Mouse (Mus musculus) intestine, embryonic 15.5 days (tissue): ENCODE data around the gene Eef1g. TPM values are rescaled to one million over a fixed set of nuclear protein-coding genes. Genes with fewer than 3 reads are reported as not detected.
"Not testable (repeated sequence)": the region's sequence is repeated elsewhere in the genome, so short reads cannot be mapped to it uniquely, and the experiment has no call there.

Experiments used
- ATAC-seq: fragments of 200-750 bp; cut with Nextera tagmentation; 2 replicates; pipeline ENCODE4 v1.8.0; 2017; ENCODE audit warnings: moderate TSS enrichment, moderate library complexity
- H3K27ac ChIP-seq: fragments of 300-500 bp; sonication (generic); 2 replicates; pipeline ENCODE4 v1.5.1; 2015; ENCODE audit warnings: mild to moderate bottlenecking, inconsistent platforms
- H3K27me3 ChIP-seq: fragments of 300-500 bp; sonication (generic); replicated peaks from 2 replicates; pipeline ENCODE4 v1.6.1; 2015; ENCODE audit warnings: inconsistent platforms
- H3K36me3 ChIP-seq: fragments of 300-500 bp; sonication (generic); 2 replicates; pipeline ENCODE4 v1.6.1; 2015; ENCODE audit warnings: inconsistent platforms
- H3K4me1 ChIP-seq: fragments of 300-500 bp; sonication (generic); replicated peaks from 2 replicates; pipeline ENCODE4 v1.6.1; 2015; ENCODE audit warnings: inconsistent platforms
- H3K4me2 ChIP-seq: fragments of 300-500 bp; sonication (generic); replicated peaks from 2 replicates; pipeline ENCODE4 v1.6.1; 2015; ENCODE audit warnings: mild to moderate bottlenecking, inconsistent platforms
- H3K4me3 ChIP-seq: fragments of 300-500 bp; sonication (generic); replicated peaks from 2 replicates; pipeline ENCODE4 v1.5.1; 2015; ENCODE audit warnings: inconsistent platforms
- H3K9ac ChIP-seq: fragments of 300-500 bp; sonication (generic); 2 replicates; pipeline ENCODE4 v1.6.1; 2015; ENCODE audit warnings: inconsistent platforms
- H3K9me3 ChIP-seq: fragments of 300-500 bp; sonication (generic); 2 replicates; pipeline ENCODE4 v1.6.1; 2016; ENCODE audit warnings: inconsistent platforms
- WGBS: fragments of 180-500 bp; shearing (Covaris S2); methylation state at CpG from one replicate; pipeline ENCODE4 v1.1.7; 2015; 5-methylcytosine and 5-hydroxymethylcytosine counted together
- polyA plus RNA-seq: library from polyadenylated mRNA; unstranded; fragments of >200 nt; fragmentation: Nextera tagmentation; extraction: Ambion mirVana; gene quantifications from 2 replicates; pipeline ENCODE4 v1.2.1, GENCODE M21; 2015

Eef1g gene
- polyA plus RNA-seq, 1 experiment from 2014 or later: 453 TPM

DNA sequence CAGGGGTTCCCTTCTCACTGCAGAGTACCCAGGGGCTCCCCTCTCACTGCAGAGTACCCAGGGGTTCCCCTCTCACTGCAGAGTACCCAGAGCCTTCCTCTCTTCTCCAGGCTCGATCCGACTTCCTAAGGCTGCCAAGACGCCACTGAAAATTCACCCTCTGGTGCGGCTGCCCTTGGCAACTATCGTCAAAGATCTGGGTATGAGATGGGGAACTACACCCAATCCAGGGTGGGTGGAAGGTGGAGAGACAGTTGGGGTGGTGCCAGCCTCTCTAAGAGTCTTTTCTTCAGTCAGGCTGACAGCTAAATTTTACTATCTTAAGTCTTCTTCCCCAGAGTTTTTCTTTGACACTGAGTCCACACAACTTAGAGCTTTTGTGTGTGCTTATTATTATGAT, 16.7 kb upstream of the Eef1g start:
- H3K9me3 ChIP-seq: no peaks in the 10 kb centered on the region
- no peak overlapping the region for H3K9ac ChIP-seq
- no peak for ATAC-seq
- H3K4me3 ChIP-seq: no peak overlapping the region
- no peak overlapping the region for H3K27ac ChIP-seq
- no peak overlapping the region for H3K4me2 ChIP-seq
- peaks cover 10% of the 10 kb centered on the region for H3K4me1 ChIP-seq
- H3K36me3 ChIP-seq: peaks cover 54% of the 10 kb centered on the region
- WGBS: 93% methylated on average over 5 of the region's 5 CpGs
- H3K27me3 ChIP-seq: no peaks in the 10 kb centered on the region

DNA sequence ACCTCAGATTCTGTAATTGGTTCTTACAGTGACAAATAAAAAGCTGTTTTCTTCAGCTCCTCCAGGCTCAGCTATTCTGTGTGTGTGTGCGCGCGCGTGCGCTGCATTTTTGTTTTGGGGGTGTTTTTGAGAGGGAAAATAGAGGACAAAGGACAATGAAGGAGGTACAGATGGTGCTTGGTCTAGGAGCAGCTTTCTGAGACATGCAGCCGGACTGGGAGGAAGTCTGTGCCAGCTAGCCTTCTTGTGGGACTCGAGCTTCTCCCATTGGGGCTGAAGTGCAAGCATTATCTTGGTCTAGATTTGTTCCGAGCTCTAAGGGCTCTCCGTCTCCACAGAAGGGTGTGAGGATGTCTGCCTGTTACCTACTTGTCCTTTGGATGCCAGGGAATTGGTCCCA, 14.6 kb upstream of the Eef1g start:
- H3K9ac ChIP-seq: 0 out of 2 replicates have a peak overlapping the region, but pooled peaks have one; percentile 5
- no peak overlapping the region for H3K4me3 ChIP-seq
- peaks cover 36% of the 10 kb centered on the region for H3K36me3 ChIP-seq
- H3K4me2 ChIP-seq: 0 out of 2 replicates have a peak overlapping the region, but pooled peaks have one; percentile 64
- no peak overlapping the region for H3K27ac ChIP-seq
- no peak for ATAC-seq
- WGBS: 83% methylated on average over 9 of the region's 9 CpGs
- H3K9me3 ChIP-seq: no peaks in the 10 kb centered on the region
- H3K27me3 ChIP-seq: no peaks in the 10 kb centered on the region
- peaks cover 10% of the 10 kb centered on the region for H3K4me1 ChIP-seq

DNA sequence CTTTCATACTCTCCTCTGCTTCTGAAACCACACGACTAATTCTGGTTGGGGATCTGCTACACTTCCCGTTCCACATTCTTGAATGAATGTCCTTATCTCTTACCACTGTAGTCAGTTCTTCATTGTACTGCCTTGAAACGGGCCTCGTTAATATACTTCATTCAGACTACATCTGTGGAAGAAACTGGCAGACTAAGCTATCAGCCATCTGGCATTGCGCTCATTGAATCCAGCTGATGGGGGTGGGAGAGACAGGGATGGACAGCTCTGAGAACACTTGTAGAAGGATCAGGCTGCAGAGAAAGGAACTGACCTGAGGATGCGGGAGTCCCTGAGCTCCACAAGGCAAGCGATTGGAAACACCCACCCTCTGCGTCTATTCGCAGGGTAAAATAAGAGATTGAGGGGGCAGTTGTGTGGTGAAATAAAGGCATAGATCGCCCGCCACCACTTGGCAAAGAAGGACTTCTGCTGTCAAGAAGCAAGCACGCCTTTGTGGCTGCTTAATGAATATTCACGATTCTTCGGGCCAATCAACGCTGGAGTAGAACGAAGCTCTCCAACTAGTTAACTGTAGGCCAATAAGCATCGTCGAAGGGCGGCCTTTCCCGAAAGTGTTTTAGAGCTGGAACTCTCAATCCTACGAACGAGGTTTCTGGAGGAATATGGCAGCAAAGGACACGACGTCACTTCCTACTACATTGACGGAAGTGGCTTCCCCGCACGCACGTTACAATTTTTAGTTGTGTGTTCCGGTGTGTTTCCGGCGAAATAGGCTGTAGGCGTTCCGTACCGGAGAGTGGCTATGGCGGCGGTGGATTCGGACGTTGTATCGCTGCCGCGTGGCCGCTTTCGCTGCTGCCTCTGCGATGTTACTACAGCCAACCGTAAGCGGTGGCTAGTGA, 13.5 kb upstream of the Eef1g start, which contains the start of gene Tut1:
Tut1 (plus strand) TSS at position 713 of the 905 bp plus-strand sequence.
- H3K9me3 ChIP-seq: no peaks in the 10 kb centered on the region
- H3K36me3 ChIP-seq: peaks cover 28% of the 10 kb centered on the region
- WGBS: 3% methylated on average over 46 of the region's 46 CpGs
- H3K27me3 ChIP-seq: no peaks in the 10 kb centered on the region
- peak; percentile 97 for ATAC-seq
- peak within 1 kb of the TSS; percentile 65 for H3K9ac ChIP-seq
- peak within 1 kb of the TSS; percentile 81 for H3K27ac ChIP-seq
- H3K4me1 ChIP-seq: peaks cover 10% of the 10 kb centered on the region
- H3K4me3 ChIP-seq: peak within 1 kb of the TSS; percentile 70
- H3K4me2 ChIP-seq: peak within 1 kb of the TSS; percentile 75

DNA sequence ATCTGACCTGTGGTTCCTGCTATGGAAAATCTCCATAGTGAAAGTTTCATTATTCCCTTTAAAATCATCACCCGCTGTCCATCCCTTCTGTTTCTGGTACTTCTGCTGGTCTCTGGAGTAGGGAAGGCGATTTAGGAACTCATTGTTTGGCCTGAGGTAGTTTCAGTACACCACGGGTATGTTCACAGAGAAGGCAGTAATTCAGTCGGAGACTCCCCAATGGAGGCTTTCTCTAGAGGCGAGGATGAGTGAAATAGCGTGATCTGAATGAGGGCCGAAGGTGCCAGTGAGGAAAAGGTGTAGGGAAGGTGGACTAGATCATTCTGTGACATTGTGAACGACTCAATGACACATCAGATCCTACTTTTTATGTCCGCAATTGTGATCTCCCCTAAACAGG, 12.7 kb upstream of the Eef1g start:
- peaks cover 23% of the 10 kb centered on the region for H3K36me3 ChIP-seq
- H3K4me3 ChIP-seq: peak overlapping the region; percentile 70
- H3K9me3 ChIP-seq: no peaks in the 10 kb centered on the region
- H3K4me1 ChIP-seq: peaks cover 10% of the 10 kb centered on the region
- WGBS: 7% methylated on average over 9 of the region's 9 CpGs
- 0 out of 2 replicates have a peak, but pooled peaks have one; percentile 1 for ATAC-seq
- H3K9ac ChIP-seq: peak overlapping the region; percentile 65
- H3K27me3 ChIP-seq: no peaks in the 10 kb centered on the region
- peak overlapping the region; percentile 75 for H3K4me2 ChIP-seq
- H3K27ac ChIP-seq: peak overlapping the region; percentile 81

DNA sequence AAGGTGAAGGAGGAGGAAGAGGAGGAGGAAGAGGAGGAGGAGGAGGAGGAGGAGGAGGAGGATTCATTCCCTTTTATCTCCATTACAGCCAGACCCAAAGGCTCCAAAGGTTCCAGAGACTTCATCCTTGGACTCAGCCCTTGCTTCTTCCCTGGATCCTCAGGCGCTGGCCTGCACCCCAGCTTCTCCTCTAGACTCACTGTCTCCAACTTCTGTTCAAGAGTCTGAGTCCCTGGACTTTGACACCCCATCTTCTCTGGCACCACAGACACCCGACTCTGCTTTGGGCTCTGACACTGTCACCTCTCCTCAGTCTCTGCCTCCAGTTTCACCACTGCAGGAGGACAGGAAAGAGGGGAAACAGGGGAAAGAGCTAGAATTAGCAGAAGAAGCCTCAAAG, 4.6 kb upstream of the Eef1g start:
- H3K27me3 ChIP-seq: no peaks in the 10 kb centered on the region
- H3K27ac ChIP-seq: no peak overlapping the region
- H3K4me2 ChIP-seq: no peak overlapping the region
- ATAC-seq: no peak
- no peaks in the 10 kb centered on the region for H3K9me3 ChIP-seq
- WGBS: 94% methylated on average over 2 of the region's 2 CpGs
- peaks cover 36% of the 10 kb centered on the region for H3K36me3 ChIP-seq
- H3K4me1 ChIP-seq: peaks cover 6% of the 10 kb centered on the region
- no peak overlapping the region for H3K4me3 ChIP-seq
- no peak overlapping the region for H3K9ac ChIP-seq

DNA sequence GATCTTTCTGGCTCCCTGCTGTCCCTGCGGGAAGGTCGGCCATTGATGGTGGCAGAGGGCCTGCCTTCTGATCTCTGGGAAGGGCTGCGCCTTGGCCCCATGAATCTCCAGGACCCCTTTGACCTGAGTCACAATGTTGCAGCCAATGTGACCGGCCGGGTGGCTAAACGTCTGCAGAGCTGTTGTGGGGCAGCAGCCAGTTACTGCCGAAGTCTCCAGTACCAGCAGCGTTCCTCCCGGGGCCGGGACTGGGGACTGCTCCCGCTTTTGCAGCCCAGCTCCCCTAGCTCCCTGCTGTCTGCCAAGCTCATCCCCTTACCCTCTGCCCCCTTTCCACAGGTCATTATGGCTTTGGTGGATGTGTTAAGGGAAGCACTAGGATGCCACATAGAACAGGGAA, 1.8 kb upstream of the Eef1g start:
- no peak overlapping the region for H3K4me3 ChIP-seq
- no peaks in the 10 kb centered on the region for H3K27me3 ChIP-seq
- no peak overlapping the region for H3K27ac ChIP-seq
- H3K9me3 ChIP-seq: no peaks in the 10 kb centered on the region
- H3K4me1 ChIP-seq: peaks cover 9% of the 10 kb centered on the region
- peak overlapping the region; percentile 52; the same call in 1 of the 2 replicates for H3K9ac ChIP-seq
- ATAC-seq: no peak
- H3K36me3 ChIP-seq: peaks cover 30% of the 10 kb centered on the region
- no peak overlapping the region; the same call in 1 of the 2 replicates for H3K4me2 ChIP-seq
- 84% methylated on average over 11 of the region's 11 CpGs for WGBS

DNA sequence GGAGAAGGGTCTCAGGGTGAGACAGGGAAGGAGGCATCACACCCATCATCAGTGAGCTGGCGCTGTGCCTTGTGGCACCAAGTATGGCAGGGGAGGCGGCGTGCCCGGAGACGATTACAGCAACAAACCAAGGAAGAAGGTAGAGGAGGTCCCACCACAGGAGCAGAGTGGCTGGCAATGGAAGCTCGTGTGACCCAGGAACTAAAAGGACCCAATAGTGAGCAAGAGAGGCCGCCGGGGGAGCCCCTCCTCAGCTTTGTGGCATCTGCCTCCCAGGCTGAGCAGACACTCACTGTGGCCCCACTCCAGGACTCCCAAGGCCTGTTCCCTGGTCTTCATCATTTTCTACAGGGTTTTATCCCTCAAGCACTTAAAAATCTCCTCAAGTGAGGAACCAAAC, 1.1 kb upstream of the Eef1g start:
- Histone ChIP-seq H3K4me3 (peak overlapping the region; percentile 77), H3K36me3 (peaks cover 37% of the 10 kb centered on the region), H3K4me1 (peaks cover 9% of the 10 kb centered on the region), H3K27me3 (no peaks in the 10 kb centered on the region), H3K27ac (peak overlapping the region; percentile 93), H3K9ac (peak overlapping the region; percentile 52), H3K9me3 (no peaks in the 10 kb centered on the region), H3K4me2 (peak overlapping the region; percentile 64)
- no peak for ATAC-seq
- WGBS: 69% methylated on average over 8 of the region's 8 CpGs

DNA sequence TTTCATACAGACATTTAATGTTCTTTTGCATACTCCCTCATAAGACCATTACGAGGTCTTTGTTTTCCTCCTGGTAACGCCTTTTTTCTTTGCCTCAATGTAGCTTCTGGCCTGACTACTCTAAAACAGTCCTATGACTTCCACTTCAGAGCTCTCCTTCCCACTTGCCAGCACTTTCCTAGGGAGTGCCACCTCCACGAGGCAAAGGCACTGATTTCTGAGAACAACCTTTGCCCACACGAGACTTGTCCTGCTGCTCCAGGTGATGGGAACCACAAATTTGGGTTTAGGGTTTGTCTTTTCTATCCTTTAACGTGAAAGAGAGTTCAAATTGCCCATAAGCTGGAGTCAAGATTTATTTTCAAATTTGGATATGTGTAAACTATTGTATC, 647 bp upstream of the Eef1g start:
- Histone ChIP-seq H3K9ac (peak overlapping the region; percentile 52), H3K27ac (peak overlapping the region; percentile 93), H3K4me2 (peak overlapping the region; percentile 64), H3K4me1 (peaks cover 9% of the 10 kb centered on the region), H3K4me3 (peak overlapping the region; percentile 77), H3K36me3 (peaks cover 41% of the 10 kb centered on the region), H3K27me3 (no peaks in the 10 kb centered on the region), H3K9me3 (no peaks in the 10 kb centered on the region)
- peak; percentile 50 for ATAC-seq
- WGBS: 28% methylated on average over 5 of the region's 5 CpGs

DNA sequence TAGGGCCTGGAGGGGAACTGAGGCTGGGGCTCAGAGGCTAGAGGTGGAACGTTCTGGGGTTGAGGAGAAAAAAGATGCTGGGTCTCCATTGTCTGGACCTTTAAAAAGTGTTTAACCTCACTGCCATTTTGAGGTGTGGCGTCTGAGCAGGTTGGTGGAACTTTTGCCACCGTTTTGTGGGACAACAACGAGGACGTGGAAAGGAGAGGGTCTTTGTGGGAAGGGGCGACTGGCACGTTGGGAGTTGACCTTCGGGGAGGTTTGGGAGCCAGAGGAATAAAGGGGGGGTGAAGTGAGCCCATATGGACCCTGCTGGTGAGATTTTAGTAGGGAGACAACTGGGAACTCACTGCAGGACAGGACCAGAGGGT, 517 bp downstream of the Eef1g start:
- Histone ChIP-seq H3K36me3 (peaks cover 50% of the 10 kb centered on the region), H3K4me2 (peak overlapping the region; percentile 74)
- 0% methylated on average over 8 of the region's 8 CpGs for WGBS

DNA sequence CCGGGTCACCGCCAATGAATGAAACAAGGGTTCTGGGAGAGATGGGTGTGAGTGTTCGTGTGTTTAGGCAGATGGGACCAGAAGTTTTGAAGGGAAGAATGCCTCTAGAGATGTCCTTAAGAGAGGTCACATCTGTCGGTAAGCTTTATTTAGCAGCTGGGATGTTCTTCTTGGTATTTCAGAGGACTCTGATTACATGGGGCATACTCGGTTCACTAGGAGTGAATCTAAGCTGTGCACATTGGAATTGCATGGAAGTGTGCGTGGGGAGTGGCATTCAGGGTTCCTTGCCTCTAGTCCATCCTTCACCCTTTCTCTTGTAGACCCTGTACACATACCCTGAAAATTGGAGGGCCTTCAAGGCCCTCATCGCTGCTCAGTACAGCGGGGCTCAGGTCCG, 1.1 kb downstream of the Eef1g start:
- peaks cover 9% of the 10 kb centered on the region for H3K4me1 ChIP-seq
- ATAC-seq: no peak
- 4% methylated on average over 9 of the region's 9 CpGs for WGBS
- H3K4me3 ChIP-seq: peak overlapping the region; percentile 77
- H3K27me3 ChIP-seq: no peaks in the 10 kb centered on the region
- peaks cover 49% of the 10 kb centered on the region for H3K36me3 ChIP-seq
- H3K27ac ChIP-seq: no peak overlapping the region
- H3K9me3 ChIP-seq: no peaks in the 10 kb centered on the region
- peak overlapping the region; percentile 85 for H3K9ac ChIP-seq
- peak overlapping the region; percentile 74 for H3K4me2 ChIP-seq

More for the DNA sequence above, 517 bp downstream of the Eef1g start:
- ATAC-seq: no peak
- H3K9ac ChIP-seq: peak overlapping the region; percentile 85
- H3K27me3 ChIP-seq: no peaks in the 10 kb centered on the region
- H3K4me1 ChIP-seq: peaks cover 9% of the 10 kb centered on the region
- no peaks in the 10 kb centered on the region for H3K9me3 ChIP-seq
- peak overlapping the region; percentile 77 for H3K4me3 ChIP-seq
- peak overlapping the region; percentile 78 for H3K27ac ChIP-seq

DNA sequence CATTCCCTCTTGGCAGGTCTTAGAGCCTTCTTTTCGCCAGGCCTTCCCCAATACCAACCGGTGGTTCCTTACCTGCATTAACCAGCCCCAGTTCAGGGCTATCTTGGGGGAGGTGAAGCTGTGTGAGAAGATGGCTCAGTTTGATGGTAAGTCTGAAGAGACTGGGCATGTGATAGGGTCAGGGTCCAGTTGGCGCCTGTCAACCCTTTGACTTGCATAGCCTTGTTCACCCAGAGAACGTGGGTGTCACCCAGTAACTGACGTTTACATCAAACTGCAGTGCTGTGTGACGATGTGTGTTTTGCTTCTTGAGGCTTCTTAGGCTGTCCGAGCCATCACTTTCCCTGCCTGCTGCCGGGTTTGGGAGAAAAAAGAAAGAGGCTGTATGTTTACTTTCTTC, 5.7 kb downstream of the Eef1g start:
- not testable (repeated sequence) for H3K4me1 ChIP-seq, H3K4me2 ChIP-seq, H3K9me3 ChIP-seq, H3K27ac ChIP-seq, ATAC-seq, H3K4me3 ChIP-seq, H3K27me3 ChIP-seq, H3K9ac ChIP-seq
- 82% methylated on average over 8 of the region's 8 CpGs for WGBS
- H3K36me3 ChIP-seq: peaks cover 53% of the 10 kb centered on the region

DNA sequence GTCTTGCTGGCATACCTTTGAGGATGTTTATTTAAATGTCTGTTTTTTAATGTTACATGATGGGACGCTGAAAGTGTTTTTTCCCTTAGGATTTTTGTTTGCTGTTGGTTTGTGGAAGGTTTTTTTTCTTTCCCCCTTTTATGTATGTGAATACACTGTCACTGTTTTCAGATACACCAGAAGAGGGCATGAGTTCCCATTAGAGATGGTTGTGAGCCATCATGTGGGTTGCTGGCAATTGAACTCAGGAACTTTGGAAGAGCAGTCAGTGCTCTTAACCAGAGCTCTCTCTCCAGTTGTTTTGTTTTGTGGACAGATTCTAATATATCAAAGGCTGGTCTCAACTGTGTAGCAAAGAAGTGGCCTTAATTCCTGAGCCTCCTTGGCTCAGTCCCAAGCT, 7.8 kb downstream of the Eef1g start:
- H3K4me2 ChIP-seq: no peak overlapping the region
- H3K27me3 ChIP-seq: no peaks in the 10 kb centered on the region
- H3K4me3 ChIP-seq: no peak overlapping the region
- H3K9ac ChIP-seq: no peak overlapping the region
- no peaks in the 10 kb centered on the region for H3K9me3 ChIP-seq
- H3K36me3 ChIP-seq: peaks cover 68% of the 10 kb centered on the region
- 86% methylated on average over 1 of the region's 1 CpGs for WGBS
- H3K4me1 ChIP-seq: no peaks in the 10 kb centered on the region; the same call in 1 of the 2 replicates
- H3K27ac ChIP-seq: no peak overlapping the region
- no peak for ATAC-seq
